Mouse (Mus musculus) lung, embryonic 14.5 days (tissue): ENCODE results near the gene Mthfsd. TPM values are rescaled to one million over a fixed set of nuclear protein-coding genes. Genes with fewer than 3 reads are reported as not detected.

Experiments used
- ATAC-seq: fragments of 200-750 bp; cut with Nextera tagmentation; 2 replicates; pipeline ENCODE4 v1.8.0; 2017; ENCODE audit warnings: mild to moderate bottlenecking, moderate TSS enrichment, moderate library complexity; ENCODE audit not compliant: insufficient read depth
- DNase-seq: peaks from one replicate; pipeline ENCODE4 v3.0.0-alpha.2; 2015
- H3K27ac ChIP-seq: fragments of 300-500 bp; sonication (generic); 2 replicates; pipeline ENCODE4 v1.5.1; 2014; ENCODE audit warnings: low read depth, mild to moderate bottlenecking, moderate library complexity
- H3K27me3 ChIP-seq: fragments of 300-500 bp; sonication (generic); 2 replicates; pipeline ENCODE4 v1.6.1; 2014; ENCODE audit warnings: low read length, control low read depth; ENCODE audit not compliant: insufficient read depth
- H3K36me3 ChIP-seq: fragments of 300-500 bp; sonication (generic); 2 replicates; pipeline ENCODE4 v1.6.1; 2014; ENCODE audit warnings: control low read depth; ENCODE audit not compliant: insufficient read depth
- H3K4me1 ChIP-seq: fragments of 300-500 bp; sonication (generic); 2 replicates; pipeline ENCODE4 v1.6.1; 2014; ENCODE audit warnings: antibody characterized with exemption, control low read depth; ENCODE audit not compliant: insufficient read depth
- H3K4me2 ChIP-seq: fragments of 300-500 bp; sonication (generic); 2 replicates; pipeline ENCODE4 v1.6.1; 2014; ENCODE audit warnings: mild to moderate bottlenecking
- H3K4me3 ChIP-seq: fragments of 300-500 bp; sonication (generic); 2 replicates; pipeline ENCODE4 v1.5.1; 2014; ENCODE audit warnings: low read depth, low read length
- H3K9ac ChIP-seq: fragments of 300-500 bp; sonication (generic); 2 replicates; pipeline ENCODE4 v1.6.1; 2014
- H3K9me3 ChIP-seq: fragments of 300-500 bp; sonication (generic); 2 replicates; pipeline ENCODE4 v1.6.1; 2016; ENCODE audit warnings: low read depth, low read length, control low read depth
- CTCF ChIP-seq: IDR thresholded peaks from 2 replicates; pipeline ENCODE4 v1.5.1; 2016; ENCODE audit warnings: antibody characterized with exemption, low read depth
- WGBS: fragments of 180-500 bp; shearing (Covaris S2); extraction: QIAGEN DNeasy Blood & Tissue Kit; methylation state at CpG from one replicate; pipeline ENCODE4 v1.1.7; 2014; 5-methylcytosine and 5-hydroxymethylcytosine counted together
- polyA plus RNA-seq: library from polyadenylated mRNA; unstranded; fragments of >200 nt; fragmentation: Nextera tagmentation; extraction: Ambion mirVana; gene quantifications from 2 replicates; pipeline ENCODE4 v1.2.1, GENCODE M21; 2014

Mthfsd gene
- polyA plus RNA-seq, 1 experiment from 2014 or later = 63.1 TPM

- DNase-seq (no peak), ATAC-seq (no peak; the same call in 1 of the 2 replicates)
- H3K27ac ChIP-seq = peak within 1 kb of the TSS; percentile 90
- H3K27me3 ChIP-seq = peaks cover 71% of the 10 kb centered on the region
- H3K9me3 ChIP-seq = no peaks in the 10 kb centered on the region
- H3K4me2 ChIP-seq = peak within 1 kb of the TSS; percentile 73
- TF ChIP-seq CTCF = no peak
- no peaks in the 10 kb centered on the region for H3K36me3 ChIP-seq
- 3% methylated on average over 42 of the region's 43 CpGs for WGBS
- H3K4me3 ChIP-seq = peak within 1 kb of the TSS; percentile 44
- peak within 1 kb of the TSS; percentile 58 for H3K9ac ChIP-seq
- H3K4me1 ChIP-seq = no peaks in the 10 kb centered on the region; the same call in 1 of the 2 replicates
Observed at GRCm38 (mm10) chr8:121127756-121128375, 19.7 kb upstream of the Mthfsd start, which contains the start of gene Foxl1. Gene Foxl1, plus strand, starts transcription at chr8:121127940.

- no peak for TF ChIP-seq CTCF
- Histone ChIP-seq H3K9me3 (no peaks in the 10 kb centered on the region), H3K36me3 (no peaks in the 10 kb centered on the region), H3K4me1 (no peaks in the 10 kb centered on the region; the same call in 1 of the 2 replicates), H3K4me2 (peak overlapping the region; percentile 73), H3K9ac (no peak overlapping the region), H3K27ac (peak overlapping the region; percentile 54; the same call in 1 of the 2 replicates), H3K27me3 (peaks cover 76% of the 10 kb centered on the region), H3K4me3 (peak overlapping the region; percentile 44)
- 1% methylated on average over 11 of the region's 11 CpGs for WGBS
- ATAC-seq (peak; percentile 78), DNase-seq (peak; percentile 96)
Observed at GRCm38 (mm10) chr8:121127291-121127701, 19.1 kb upstream of the Mthfsd start.

DNA sequence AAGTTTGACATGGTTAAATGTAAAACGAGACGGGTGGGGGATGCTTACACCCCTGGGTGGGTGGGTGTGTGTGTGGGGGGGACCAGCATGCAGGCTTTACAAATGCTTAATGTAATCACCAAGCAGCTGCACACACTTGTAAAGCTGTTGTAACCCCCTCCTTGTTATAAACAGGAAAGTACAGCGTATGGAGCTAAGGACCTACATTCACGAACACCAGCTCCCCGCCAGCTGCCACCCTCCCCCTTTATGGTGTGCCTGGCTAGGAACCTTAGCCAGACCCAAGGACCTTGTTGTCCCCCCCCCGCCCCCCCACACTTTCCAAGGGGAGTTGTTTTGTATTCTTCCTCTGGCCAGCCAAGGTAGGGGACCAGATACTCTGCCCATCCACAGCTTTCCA is 18.5 kb upstream of the Mthfsd start:
- Histone ChIP-seq H3K4me1 (no peaks in the 10 kb centered on the region; the same call in 1 of the 2 replicates), H3K27me3 (peaks cover 82% of the 10 kb centered on the region), H3K4me3 (peak overlapping the region; percentile 36), H3K36me3 (no peaks in the 10 kb centered on the region), H3K9ac (no peak overlapping the region), H3K27ac (peak overlapping the region; percentile 54; the same call in 1 of the 2 replicates), H3K4me2 (peak overlapping the region; percentile 68), H3K9me3 (no peaks in the 10 kb centered on the region)
- DNase-seq = peak; percentile 55
- TF ChIP-seq CTCF = no peak
- peak; percentile 16; the same call in 1 of the 2 replicates for ATAC-seq
- 6% methylated on average over 6 of the region's 6 CpGs for WGBS

DNA sequence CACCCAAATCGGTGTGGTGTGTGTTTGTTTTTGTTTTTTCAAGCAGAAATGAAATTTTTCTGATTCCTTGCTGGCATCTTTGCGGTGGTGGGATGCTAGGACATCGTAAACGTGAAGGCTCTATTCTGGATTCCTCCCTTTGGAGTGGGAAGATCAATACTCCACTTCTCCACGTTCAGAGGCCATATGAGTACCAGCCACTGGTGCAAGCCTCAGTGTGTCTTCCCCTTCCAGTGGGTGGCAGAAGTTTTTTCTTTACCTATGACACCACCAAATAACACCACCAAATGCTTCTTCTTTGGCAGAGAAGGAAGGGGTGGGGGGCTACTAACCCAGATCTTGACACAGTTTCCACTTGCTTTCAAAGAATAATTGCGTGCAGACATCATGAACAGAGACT is 18.0 kb upstream of the Mthfsd start:
- WGBS = 5% methylated on average over 6 of the region's 6 CpGs

DNA sequence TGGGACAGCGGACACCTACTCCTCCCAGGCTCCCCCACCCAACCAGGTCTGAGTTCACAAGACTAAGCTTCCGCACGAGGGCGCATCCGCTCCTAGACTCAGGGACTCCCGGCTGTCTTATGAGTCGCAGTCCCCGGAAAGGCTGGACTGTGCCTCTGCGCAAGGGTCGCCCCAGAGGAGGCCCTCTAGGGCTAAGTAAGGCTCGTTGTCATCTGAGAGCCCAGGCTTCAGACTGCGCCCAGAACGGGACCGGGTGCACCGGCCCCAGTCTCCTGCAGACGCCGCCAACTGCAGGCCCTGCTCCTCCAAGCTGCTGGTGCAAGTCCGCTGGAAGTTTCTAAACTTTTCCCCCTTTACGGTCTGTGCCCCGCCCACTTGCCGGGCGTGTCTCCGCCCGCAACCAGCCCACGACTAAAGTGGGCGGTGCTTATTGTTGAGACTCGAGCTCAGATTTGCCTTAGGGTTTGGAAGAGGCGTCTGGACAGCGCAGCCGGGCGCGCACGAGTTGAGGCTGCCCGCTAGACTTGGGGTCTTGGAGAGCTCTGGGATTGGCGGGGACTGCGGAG is 17.2 kb upstream of the Mthfsd start:
- Histone ChIP-seq H3K4me1 (no peaks in the 10 kb centered on the region; the same call in 1 of the 2 replicates), H3K9me3 (no peaks in the 10 kb centered on the region), H3K9ac (no peak overlapping the region), H3K4me2 (peak overlapping the region; percentile 68), H3K27me3 (peaks cover 92% of the 10 kb centered on the region), H3K36me3 (no peaks in the 10 kb centered on the region), H3K27ac (peak overlapping the region; percentile 71; the same call in 1 of the 2 replicates), H3K4me3 (peak overlapping the region; percentile 36)
- DNase-seq (peak; percentile 97), ATAC-seq (peak; percentile 74)
- TF ChIP-seq CTCF = peak; percentile 57
- WGBS = under 1% methylated on average over 36 of the region's 36 CpGs

More for the DNA sequence above, 18.0 kb upstream of the Mthfsd start:
- Histone ChIP-seq H3K4me2 (peak overlapping the region; percentile 68), H3K36me3 (no peaks in the 10 kb centered on the region), H3K27ac (no peak overlapping the region), H3K4me1 (no peaks in the 10 kb centered on the region; the same call in 1 of the 2 replicates), H3K9me3 (no peaks in the 10 kb centered on the region), H3K4me3 (peak overlapping the region; percentile 36), H3K27me3 (peaks cover 87% of the 10 kb centered on the region), H3K9ac (no peak overlapping the region; the same call in 1 of the 2 replicates)
- DNase-seq = no peak
- ATAC-seq = no peak
- no peak for TF ChIP-seq CTCF

- no peak overlapping the region; the same call in 1 of the 2 replicates for H3K27ac ChIP-seq
- no peak overlapping the region for H3K9ac ChIP-seq
- H3K9me3 ChIP-seq = no peaks in the 10 kb centered on the region
- no peak for TF ChIP-seq CTCF
- WGBS = 8% methylated on average over 17 of the region's 17 CpGs
- no peak; the same call in 1 of the 2 replicates for ATAC-seq
- DNase-seq = no peak
- peak overlapping the region; percentile 68 for H3K4me2 ChIP-seq
- no peaks in the 10 kb centered on the region; the same call in 1 of the 2 replicates for H3K4me1 ChIP-seq
- H3K36me3 ChIP-seq = no peaks in the 10 kb centered on the region
- H3K4me3 ChIP-seq = peak overlapping the region; percentile 36; the same call in 1 of the 2 replicates
- peaks cover 92% of the 10 kb centered on the region for H3K27me3 ChIP-seq
Observed at GRCm38 (mm10) chr8:121124547-121125239, 16.5 kb upstream of the Mthfsd start.
